40 mouse cellular contexts compared by ENCODE assay signal in genomic region chr3:94305457-94305856, GRCm38 (mm10). TPM values are rescaled to one million over a fixed set of nuclear protein-coding genes. Genes with fewer than 3 reads are reported as not detected.
"Had no signal": no experiment of that assay in that cellular context is flagged by ENCODE, and none has a peak within 500 bp of the region (broad histone marks: within the 10 kb centered on the region; RNA-seq: fewer than 3 reads in every experiment).

No protein-coding gene starts in this region.

- H3K9ac ChIP-seq: embryonic facial prominence, embryonic 12.5 days; embryonic facial prominence, embryonic 13.5 days; embryonic facial prominence, embryonic 15.5 days; forebrain, embryonic 12.5 days; forebrain, embryonic 13.5 days; forebrain, embryonic 15.5 days; forebrain, postnatal 0 days had no signal

- H3K36me3 ChIP-seq: embryonic facial prominence, embryonic 10.5 days; embryonic facial prominence, embryonic 12.5 days; embryonic facial prominence, embryonic 13.5 days; embryonic facial prominence, embryonic 15.5 days; forebrain, embryonic 10.5 days; forebrain, embryonic 12.5 days; forebrain, embryonic 15.5 days; heart, embryonic 10.5 days had no signal

- H3K27me3 ChIP-seq: embryonic facial prominence, embryonic 12.5 days; embryonic facial prominence, embryonic 13.5 days; embryonic facial prominence, embryonic 15.5 days; forebrain, embryonic 12.5 days; forebrain, embryonic 13.5 days; forebrain, embryonic 15.5 days had no signal

- H3K4me3 ChIP-seq: embryonic facial prominence, embryonic 10.5 days; embryonic facial prominence, embryonic 12.5 days; embryonic facial prominence, embryonic 13.5 days; embryonic facial prominence, embryonic 15.5 days; erythroblast, embryonic 14.5 days; forebrain, embryonic 10.5 days; forebrain, embryonic 12.5 days; forebrain, embryonic 13.5 days; forebrain, embryonic 15.5 days; gastrocnemius, adult 2 months; heart, adult 2 months; heart, embryonic 10.5 days had no signal

- H3K4me1 ChIP-seq: embryonic facial prominence, embryonic 12.5 days; heart, embryonic 10.5 days had no signal

- H3K27ac ChIP-seq: embryonic facial prominence, embryonic 10.5 days; embryonic facial prominence, embryonic 12.5 days; embryonic facial prominence, embryonic 13.5 days; embryonic facial prominence, embryonic 15.5 days; forebrain, embryonic 10.5 days; forebrain, embryonic 12.5 days; forebrain, embryonic 13.5 days; forebrain, embryonic 15.5 days; gastrocnemius, adult 2 months; heart, adult 2 months; heart, embryonic 10.5 days had no signal

- DNase-seq: cerebellum, adult 9-10 months; cerebellum, adult 9-11 months; cerebellum, postnatal 10 days; cerebellum, postnatal 14 days; cerebellum, postnatal 25 days; cerebellum, postnatal 36 days; embryo, embryonic 11 days; forebrain, postnatal 0 days; gastrocnemius, adult 2 months; gastrocnemius, postnatal 10 days; gastrocnemius, postnatal 14 days; gastrocnemius, postnatal 25 days; gastrocnemius, postnatal 36 days; heart, adult 11 months; heart, adult 18-20 months; heart, adult 2 months had no signal

- H3K9me3 ChIP-seq: embryonic facial prominence, embryonic 10.5 days; embryonic facial prominence, embryonic 12.5 days; embryonic facial prominence, embryonic 13.5 days; embryonic facial prominence, embryonic 15.5 days; forebrain, embryonic 10.5 days; forebrain, embryonic 12.5 days; forebrain, embryonic 13.5 days; forebrain, embryonic 15.5 days; heart, embryonic 10.5 days had no signal

RNA-seq across cellular contexts. Expression of gene Them4, which starts 4.4 kb away (rescaled TPM):
- polyA plus RNA-seq: erythroblast, embryonic 14.5 days had no signal

RNA-seq across cellular contexts. Expression of gene Them5, which starts 36.4 kb away (rescaled TPM):
- total RNA-seq: common myeloid progenitor, adult 5-6 weeks; forebrain, postnatal 0 days; gastrocnemius, adult 18-20 months; gastrocnemius, adult 2 months; gastrocnemius, adult 8-10 months; gastrocnemius, postnatal 10 days; gastrocnemius, postnatal 36 days; granulocyte monocyte progenitor cell, adult 5-6 weeks; heart, adult 18-20 months; heart, adult 2 months; heart, adult 8-10 months had no signal
- polyA plus RNA-seq: cortical plate, adult 2 months; embryonic facial prominence, embryonic 11.5 days; embryonic facial prominence, embryonic 12.5 days; erythroblast, embryonic 14.5 days; forebrain, embryonic 10.5 days; forebrain, postnatal 0 days; frontal cortex, adult 2 months; heart, adult 2 months; heart, embryonic 10.5 days had no signal

RNA-seq across cellular contexts. Expression of gene Gm4778, which starts 41.6 kb away (rescaled TPM):
- total RNA-seq: common myeloid progenitor, adult 5-6 weeks; forebrain, postnatal 0 days; gastrocnemius, adult 18-20 months; gastrocnemius, adult 2 months; gastrocnemius, adult 8-10 months; gastrocnemius, postnatal 10 days; gastrocnemius, postnatal 14 days; gastrocnemius, postnatal 25 days; gastrocnemius, postnatal 36 days; gastrocnemius, postnatal 4 days; granulocyte monocyte progenitor cell, adult 5-6 weeks; heart, adult 18-20 months; heart, adult 2 months; heart, adult 8-10 months had no signal
- polyA plus RNA-seq: cortical plate, adult 2 months; embryonic facial prominence, embryonic 10.5 days; embryonic facial prominence, embryonic 11.5 days; embryonic facial prominence, embryonic 12.5 days; embryonic facial prominence, embryonic 13.5 days; embryonic facial prominence, embryonic 14.5 days; embryonic facial prominence, embryonic 15.5 days; erythroblast, embryonic 14.5 days; forebrain, embryonic 10.5 days; forebrain, embryonic 11.5 days; forebrain, embryonic 12.5 days; forebrain, embryonic 13.5 days; forebrain, embryonic 14.5 days; forebrain, embryonic 15.5 days; forebrain, embryonic 16.5 days; forebrain, postnatal 0 days; frontal cortex, adult 2 months; gonadal fat pad, adult 2 months; heart, adult 2 months; heart, embryonic 10.5 days had no signal

RNA-seq across cellular contexts. Expression of gene C2cd4d, which starts 56.8 kb away (rescaled TPM):
- total RNA-seq: common myeloid progenitor, adult 5-6 weeks; gastrocnemius, adult 18-20 months; gastrocnemius, adult 2 months; gastrocnemius, adult 8-10 months; gastrocnemius, postnatal 25 days; granulocyte monocyte progenitor cell, adult 5-6 weeks; heart, adult 2 months had no signal
- polyA plus RNA-seq: erythroblast, embryonic 14.5 days had no signal
